Mouse (Mus musculus) neural tube, embryonic 11.5 days (tissue): ENCODE results near the gene Crlf3. TPM values are rescaled to one million over a fixed set of nuclear protein-coding genes. Genes with fewer than 3 reads are reported as not detected.

Experiments
- ATAC-seq: fragments of 200-750 bp; cut with Nextera tagmentation; 2 replicates; pipeline ENCODE4 v1.8.0; 2017; ENCODE audit warnings: moderate number of reproducible peaks, mild to moderate bottlenecking, moderate TSS enrichment, moderate library complexity; ENCODE audit not compliant: insufficient read depth, low FRiP score, low TSS enrichment
- DNase-seq: peaks from one replicate; pipeline ENCODE4 v3.0.0-alpha.2; 2015; ENCODE audit warnings: low spot score
- H3K27ac ChIP-seq: fragments of 300-500 bp; sonication (generic); 2 replicates; pipeline ENCODE4 v1.5.1; 2014; ENCODE audit warnings: low read depth, mild to moderate bottlenecking, low read length
- H3K27me3 ChIP-seq: fragments of 300-500 bp; sonication (generic); 2 replicates; pipeline ENCODE4 v1.6.1; 2014; ENCODE audit warnings: mild to moderate bottlenecking, low read length, mixed read lengths; ENCODE audit not compliant: control insufficient read depth, insufficient read depth
- H3K36me3 ChIP-seq: fragments of 300-500 bp; sonication (generic); 2 replicates; pipeline ENCODE4 v1.6.1; 2014; ENCODE audit warnings: mild to moderate bottlenecking, low read length, moderate library complexity, mixed read lengths; ENCODE audit not compliant: control insufficient read depth, insufficient read depth
- H3K4me1 ChIP-seq: fragments of 300-500 bp; sonication (generic); 2 replicates; pipeline ENCODE4 v1.6.1; 2014; ENCODE audit warnings: low read length, mixed read lengths; ENCODE audit not compliant: control insufficient read depth, insufficient read depth
- H3K4me2 ChIP-seq: fragments of 300-500 bp; sonication (generic); 2 replicates; pipeline ENCODE4 v1.6.1; 2014; ENCODE audit warnings: low read depth, mild to moderate bottlenecking, moderate library complexity
- H3K4me3 ChIP-seq: fragments of 300-500 bp; sonication (generic); 2 replicates; pipeline ENCODE4 v1.5.1; 2014; ENCODE audit warnings: low read depth, low read length
- H3K9ac ChIP-seq: fragments of 300-500 bp; sonication (generic); 2 replicates; pipeline ENCODE4 v1.6.1; 2014; ENCODE audit warnings: mild to moderate bottlenecking, low read length
- H3K9me3 ChIP-seq: fragments of 300-500 bp; sonication (generic); 2 replicates; pipeline ENCODE4 v1.6.1; 2016; ENCODE audit warnings: low read length; ENCODE audit not compliant: control insufficient read depth
- WGBS: fragments of 180-500 bp; shearing (Covaris S2); extraction: QIAGEN DNeasy Blood & Tissue Kit; methylation state at CpG from one replicate; pipeline ENCODE4 v1.1.7; 2014; 5-methylcytosine and 5-hydroxymethylcytosine counted together
- polyA plus RNA-seq: library from polyadenylated mRNA; unstranded; fragments of >200 nt; fragmentation: Nextera tagmentation; extraction: Ambion mirVana; gene quantifications from 2 replicates; pipeline ENCODE4 v1.2.1, GENCODE M21; 2014

Crlf3 gene
- 34.6 and 39.2 TPM in 2 replicates for polyA plus RNA-seq

GRCm38 (mm10) chr11:80080826-80081728 lies at the start of gene Crlf3:
Gene Crlf3 (minus strand): TSS chr11:80080991.
- no peaks in the 10 kb centered on the region for H3K36me3 ChIP-seq
- H3K9me3 ChIP-seq: no peaks in the 10 kb centered on the region
- H3K27me3 ChIP-seq: no peaks in the 10 kb centered on the region
- 9% methylated on average over 53 of the region's 55 CpGs for WGBS
- peaks cover 5% of the 10 kb centered on the region; the same call in 1 of the 2 replicates for H3K4me1 ChIP-seq
- H3K4me3 ChIP-seq: peak within 1 kb of the TSS; percentile 86
- ATAC-seq (peak; percentile 92), DNase-seq (peak; percentile 95)
- peak within 1 kb of the TSS; percentile 98 for H3K9ac ChIP-seq
- peak within 1 kb of the TSS; percentile 87 for H3K27ac ChIP-seq
- H3K4me2 ChIP-seq: peak within 1 kb of the TSS; percentile 77

- Histone ChIP-seq H3K9me3 (no peaks in the 10 kb centered on the region), H3K27ac (no peak overlapping the region), H3K36me3 (peaks cover 9% of the 10 kb centered on the region), H3K4me3 (no peak overlapping the region), H3K4me1 (no peaks in the 10 kb centered on the region), H3K27me3 (no peaks in the 10 kb centered on the region), H3K9ac (no peak overlapping the region), H3K4me2 (no peak overlapping the region)
- 87% methylated on average over 1 of the region's 1 CpGs for WGBS
- no peak for ATAC-seq
- no peak for DNase-seq
These were observed 35.6 kb upstream of the Crlf3 start for GRCm38 (mm10) chr11:80116411-80116810.

- Histone ChIP-seq H3K4me3 (no peak overlapping the region), H3K27ac (no peak overlapping the region), H3K27me3 (no peaks in the 10 kb centered on the region), H3K4me2 (no peak overlapping the region), H3K36me3 (peaks cover 2% of the 10 kb centered on the region; the same call in 1 of the 2 replicates), H3K4me1 (no peaks in the 10 kb centered on the region), H3K9me3 (no peaks in the 10 kb centered on the region), H3K9ac (no peak overlapping the region)
- WGBS: 83% methylated on average over 1 of the region's 1 CpGs
- ATAC-seq (no peak), DNase-seq (no peak)
These were observed 23.6 kb upstream of the Crlf3 start for GRCm38 (mm10) chr11:80104407-80104806.

- Histone ChIP-seq H3K4me2 (no peak overlapping the region), H3K27ac (no peak overlapping the region), H3K36me3 (no peaks in the 10 kb centered on the region; the same call in 1 of the 2 replicates), H3K27me3 (no peaks in the 10 kb centered on the region), H3K9me3 (no peaks in the 10 kb centered on the region), H3K9ac (no peak overlapping the region), H3K4me1 (no peaks in the 10 kb centered on the region), H3K4me3 (no peak overlapping the region)
- 90% methylated on average over 6 of the region's 6 CpGs for WGBS
- ATAC-seq (no peak), DNase-seq (no peak)
These were observed 20.5 kb upstream of the Crlf3 start for GRCm38 (mm10) chr11:80101298-80101697.

GRCm38 (mm10) chr11:80098444-80099056 lies 17.8 kb upstream of the Crlf3 start:
- no peaks in the 10 kb centered on the region; the same call in 1 of the 2 replicates for H3K36me3 ChIP-seq
- no peak for ATAC-seq
- WGBS: 90% methylated on average over 3 of the region's 3 CpGs
- no peak overlapping the region for H3K9ac ChIP-seq
- H3K27ac ChIP-seq: no peak overlapping the region
- DNase-seq: no peak
- H3K4me2 ChIP-seq: no peak overlapping the region
- no peak overlapping the region for H3K4me3 ChIP-seq
- no peaks in the 10 kb centered on the region for H3K4me1 ChIP-seq
- no peaks in the 10 kb centered on the region for H3K9me3 ChIP-seq
- H3K27me3 ChIP-seq: no peaks in the 10 kb centered on the region

GRCm38 (mm10) chr11:80090555-80091164 lies 9.9 kb upstream of the Crlf3 start:
- no peaks in the 10 kb centered on the region for H3K4me1 ChIP-seq
- 56% methylated on average over 3 of the region's 3 CpGs for WGBS
- DNase-seq (no peak), ATAC-seq (no peak)
- no peaks in the 10 kb centered on the region for H3K36me3 ChIP-seq
- no peaks in the 10 kb centered on the region for H3K9me3 ChIP-seq
- peak overlapping the region; percentile 100 for H3K4me3 ChIP-seq
- no peak overlapping the region for H3K9ac ChIP-seq
- no peaks in the 10 kb centered on the region for H3K27me3 ChIP-seq
- H3K4me2 ChIP-seq: peak overlapping the region; percentile 84
- no peak overlapping the region for H3K27ac ChIP-seq

- under 1% methylated on average over 14 of the region's 14 CpGs for WGBS
These were observed 9.0 kb upstream of the Crlf3 start for GRCm38 (mm10) chr11:80089817-80090214.

GRCm38 (mm10) chr11:80088917-80089816 lies 8.4 kb upstream of the Crlf3 start, which contains the start of gene Atad5:
Gene Atad5 (plus strand): TSS chr11:80089400.
- H3K4me3 ChIP-seq: peak within 1 kb of the TSS; percentile 100
- ATAC-seq (0 out of 2 replicates have a peak, but pooled peaks have one; percentile 38), DNase-seq (peak; percentile 90)
- no peaks in the 10 kb centered on the region for H3K9me3 ChIP-seq
- H3K4me2 ChIP-seq: peak within 1 kb of the TSS; percentile 84
- H3K4me1 ChIP-seq: no peaks in the 10 kb centered on the region
- no peaks in the 10 kb centered on the region for H3K36me3 ChIP-seq
- WGBS: 5% methylated on average over 57 of the region's 57 CpGs
- peak within 1 kb of the TSS; percentile 95 for H3K9ac ChIP-seq
- H3K27ac ChIP-seq: peak within 1 kb of the TSS; percentile 42; the same call in 1 of the 2 replicates
- no peaks in the 10 kb centered on the region for H3K27me3 ChIP-seq

More at GRCm38 (mm10) chr11:80089817-80090214, 9.0 kb upstream of the Crlf3 start:
- Histone ChIP-seq H3K4me3 (peak overlapping the region; percentile 100), H3K4me1 (no peaks in the 10 kb centered on the region), H3K9ac (peak overlapping the region; percentile 95), H3K9me3 (no peaks in the 10 kb centered on the region), H3K27me3 (no peaks in the 10 kb centered on the region), H3K4me2 (peak overlapping the region; percentile 84), H3K27ac (0 out of 2 replicates have a peak overlapping the region, but pooled peaks have one; percentile 42), H3K36me3 (no peaks in the 10 kb centered on the region)
- no peak for DNase-seq
- no peak for ATAC-seq
